Mouse (Mus musculus) megakaryocyte, embryonic 14.5 days (primary cell): Measurements from ENCODE around the gene Mpnd.

Experiments
- FLI1 ChIP-seq: IDR thresholded peaks from 2 replicates; pipeline ENCODE4 v1.6.1; 2012; ENCODE audit warnings: low read length, inconsistent platforms, mixed read lengths
- GATA1 ChIP-seq: IDR thresholded peaks from 3 replicates; pipeline ENCODE4 v1.6.1; 2012; ENCODE audit warnings: mixed read lengths, low read length, inconsistent platforms, borderline replicate concordance

DNA sequence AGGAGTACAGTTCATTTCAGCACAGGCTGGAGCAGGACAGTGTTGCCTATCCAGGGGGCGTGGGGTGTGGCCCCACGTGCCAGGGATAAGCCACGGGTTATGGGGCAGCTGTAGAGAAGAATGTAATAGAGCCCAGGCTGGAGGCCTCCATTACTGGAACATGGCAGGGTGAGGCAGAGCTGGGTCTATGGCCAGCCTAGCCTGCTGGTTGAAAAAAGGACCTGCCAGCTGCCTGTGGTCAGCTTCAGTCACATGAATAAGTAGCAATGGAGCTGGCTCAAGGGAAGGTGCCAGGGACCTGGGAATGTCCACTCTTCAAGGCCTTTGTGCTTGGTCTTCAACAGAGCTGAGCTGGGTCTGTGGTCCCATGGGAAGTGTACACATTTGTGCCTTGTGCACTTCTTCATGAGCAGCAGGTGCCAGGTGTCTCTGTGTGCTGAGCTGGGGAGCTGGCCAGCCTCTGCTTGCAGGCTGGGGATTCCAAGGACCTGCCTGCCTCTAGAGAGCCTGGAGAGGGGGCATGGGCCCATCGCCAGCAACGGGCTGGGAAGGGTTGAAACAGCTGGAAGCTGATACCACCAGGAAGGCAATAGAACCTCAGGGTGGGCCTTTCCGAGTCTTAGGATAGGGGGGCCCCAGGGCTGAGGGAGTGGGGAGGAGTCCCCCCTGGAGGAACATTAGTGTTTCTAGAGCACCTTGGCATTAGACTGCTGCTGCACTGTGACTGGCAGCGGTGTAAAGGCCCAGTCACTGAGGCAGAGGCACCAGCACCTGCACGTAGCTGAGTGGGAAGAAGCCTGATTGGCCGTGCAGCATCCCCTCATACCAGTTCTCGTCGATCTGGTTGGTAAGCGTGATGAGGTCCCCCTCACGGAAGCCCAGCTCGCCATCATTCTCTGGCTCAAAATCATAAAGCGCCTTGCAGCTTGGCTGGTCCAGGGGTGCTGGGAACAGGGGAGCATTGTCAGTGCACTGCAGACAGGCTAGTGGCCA is 11.6 kb downstream of the Mpnd start:
- no peak for TF ChIP-seq GATA1
- TF ChIP-seq FLI1: no peak
